Mouse (Mus musculus) ES-Bruce4 (cell line): ENCODE measurements around the gene Ppfia2.

ENCODE experiments used
- CTCF ChIP-seq: IDR thresholded peaks from one replicate; pipeline ENCODE4 v1.8.1; 2011; ENCODE audit warnings: low read depth, low read length
- EP300 ChIP-seq: IDR thresholded peaks from 2 replicates; pipeline ENCODE4 v1.6.1; 2011; ENCODE audit warnings: low read depth, low read length; ENCODE audit not compliant: insufficient read depth
- POLR2A ChIP-seq: IDR thresholded peaks from one replicate; pipeline ENCODE4 v1.8.1; 2011; ENCODE audit warnings: low read length; ENCODE audit not compliant: insufficient read depth

DNA sequence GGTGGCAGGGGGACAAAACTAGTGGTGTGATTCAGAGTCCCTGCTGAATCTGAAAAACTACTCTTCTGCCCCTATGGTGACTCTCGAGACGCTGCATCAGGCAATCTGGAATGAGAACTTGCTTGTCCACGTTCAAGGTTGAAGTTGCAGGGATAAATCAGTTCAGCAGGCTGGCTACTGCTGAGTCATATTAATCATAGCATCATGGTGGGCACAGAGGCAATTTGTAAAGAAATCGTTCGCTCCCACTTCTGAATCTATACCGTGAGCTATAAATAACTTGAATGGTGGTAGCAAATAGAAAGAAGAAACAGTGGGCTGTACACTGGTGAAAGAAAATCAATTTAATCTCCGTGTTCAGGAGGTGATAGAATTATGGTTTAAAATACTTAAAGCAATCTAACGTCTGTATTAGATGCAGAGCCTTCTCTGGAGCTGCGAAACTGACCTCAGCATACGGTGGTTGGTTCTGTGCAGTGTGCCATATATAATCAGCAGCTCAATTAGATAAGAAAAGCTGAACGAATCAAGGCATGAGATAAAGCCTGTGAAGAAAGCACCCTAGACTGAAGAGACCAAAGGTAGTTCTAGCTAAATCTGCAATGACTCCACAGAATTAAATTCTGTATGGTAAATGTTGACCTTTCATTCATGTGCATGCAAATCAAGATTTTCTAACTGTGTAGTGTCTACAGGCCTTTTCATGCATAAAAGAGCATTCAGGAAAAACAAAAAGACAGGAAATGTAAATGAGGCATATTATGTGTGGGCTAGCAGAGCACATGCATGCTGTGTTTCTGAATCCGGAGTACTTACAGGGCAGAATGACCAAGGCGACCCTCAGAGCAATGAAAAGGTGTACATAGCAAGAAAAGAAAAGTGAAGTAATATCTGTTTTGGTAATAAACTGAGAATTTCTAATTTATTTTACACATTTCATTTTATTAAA, 505.3 kb downstream of the Ppfia2 start:
- TF ChIP-seq EP300 (no peak), CTCF (no peak), POLR2A (no peak)
